Mouse (Mus musculus): ENCODE data around the gene Atp1a4.

- no peak for TF ChIP-seq CTCF (IDR thresholded peaks at IDR 0.05; ENCODE audit: control insufficient read depth, insufficient read depth, insufficient read length)
- TF ChIP-seq MYOD1 (IDR thresholded peaks at IDR 0.05; ENCODE audit: control insufficient read depth, insufficient read length, low read depth) = no peak
- TF ChIP-seq MAX (IDR thresholded peaks at IDR 0.05) = no peak
- TF ChIP-seq MYOG (IDR thresholded peaks at IDR 0.05; ENCODE audit: control insufficient read depth, extremely low read depth, insufficient read length) = no peak
- no peak for TF ChIP-seq USF1 (IDR thresholded peaks at IDR 0.05; ENCODE audit: low read depth)
Measured at GRCm38 (mm10) chr1:172307936-172308335, 49.7 kb upstream of the Atp1a4 start.

Measured in C2C12 (cell line).